Mouse (Mus musculus) layer of hippocampus, adult 11-12 months (tissue): Measurements from ENCODE around the gene Adap2.
"Not testable (repeated sequence)": the region's sequence is repeated elsewhere in the genome, so short reads cannot be mapped to it uniquely, and the experiment has no call there.

ENCODE experiments used
- DNase-seq: peaks from one replicate; pipeline ENCODE4 v3.0.0; 2022; ENCODE audit warnings: low spot score

Gene Adap2

DNA sequence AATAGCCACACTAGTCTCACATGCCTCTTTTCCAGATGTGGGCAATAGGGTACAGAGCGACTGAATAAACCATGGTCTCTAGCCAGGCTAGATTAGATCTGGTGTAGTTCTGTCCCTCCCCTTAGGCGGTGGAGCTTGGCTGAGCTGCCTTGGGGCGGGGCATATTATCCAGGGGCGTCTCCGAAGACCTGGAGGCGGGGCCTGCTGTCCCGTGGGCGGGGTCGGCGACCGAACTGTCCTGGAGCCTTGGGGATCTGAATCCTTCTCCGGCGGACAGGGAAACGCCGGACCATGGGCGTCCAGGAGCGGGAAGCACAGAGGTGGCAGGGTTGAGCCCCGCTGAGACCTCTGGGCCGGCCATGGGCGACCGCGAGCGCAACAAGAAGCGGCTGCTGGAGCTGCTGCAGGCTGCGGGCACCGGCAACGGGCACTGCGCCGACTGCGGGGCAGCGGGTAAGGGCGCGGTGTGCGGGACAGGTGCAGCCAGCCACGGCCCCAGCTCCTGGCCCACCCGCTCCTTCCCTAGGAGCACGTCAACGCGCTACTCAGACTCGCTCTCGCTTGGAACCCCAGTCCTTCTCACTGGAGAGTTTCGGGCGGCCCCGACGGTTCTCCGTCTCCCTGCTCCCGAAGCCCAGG is at the start of gene Adap2:
TSS of gene Adap2 (plus strand) at position 249 of the 639 bp plus-strand sequence.
- peak; percentile 84 for DNase-seq

DNA sequence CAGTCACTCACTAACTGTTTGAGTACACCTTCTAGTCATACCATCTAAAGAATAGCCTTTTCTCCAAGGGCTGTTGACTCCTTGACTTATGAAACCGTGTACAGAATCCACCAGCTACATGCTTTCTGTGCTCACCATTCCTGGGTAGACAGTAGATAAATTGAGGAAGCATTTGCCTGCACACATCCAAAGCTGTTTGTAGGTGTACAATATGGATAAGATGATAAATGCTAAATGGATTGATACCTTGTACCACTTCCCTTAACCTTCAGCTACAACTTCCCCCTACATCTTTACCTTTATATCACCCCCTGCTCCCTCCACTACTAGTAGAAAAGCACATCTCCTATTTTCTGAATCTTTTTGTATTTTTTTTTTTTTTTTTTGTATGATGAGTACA is 49.5 kb upstream of the Adap2 start:
- no peak for DNase-seq

DNA sequence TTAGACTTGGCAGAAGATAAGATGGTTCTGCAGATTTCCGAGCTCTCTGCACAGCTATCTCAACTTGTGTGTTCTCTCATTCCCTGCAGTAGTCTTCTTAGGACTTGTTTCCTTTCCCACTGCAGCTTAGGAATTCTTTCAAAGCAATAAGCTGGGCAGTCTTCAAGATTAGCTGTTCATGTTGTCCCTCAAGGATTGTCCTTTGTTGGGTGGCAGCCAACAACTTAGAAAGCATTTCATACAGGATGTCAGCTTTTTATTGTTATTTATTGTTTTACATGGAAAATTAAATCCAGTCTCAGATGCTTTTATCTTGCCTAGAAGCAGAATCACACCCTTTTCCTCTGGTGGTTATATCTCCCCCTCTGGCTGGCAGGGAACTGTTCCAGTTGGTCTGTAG is 37.5 kb upstream of the Adap2 start:
- DNase-seq: no peak

DNA sequence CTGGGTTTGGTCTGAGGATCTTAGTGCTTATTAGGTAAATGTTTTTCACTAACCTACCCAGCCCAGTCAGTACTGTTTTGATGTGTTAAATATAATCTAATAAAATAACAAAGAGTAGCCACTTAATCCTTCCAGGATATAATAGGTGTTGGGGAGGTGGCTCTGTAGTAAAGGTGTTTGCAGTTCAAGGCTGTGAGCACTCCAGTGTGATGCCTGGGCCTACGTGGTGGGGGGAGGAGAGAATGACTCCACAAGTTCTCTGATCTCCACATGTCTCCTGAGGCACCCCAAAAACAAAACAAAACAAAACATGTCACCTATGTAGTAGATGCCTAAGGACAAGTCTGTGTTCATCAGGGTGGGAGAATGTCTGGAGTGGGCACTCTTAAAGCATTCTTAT is 21.9 kb upstream of the Adap2 start:
- DNase-seq: no peak

DNA sequence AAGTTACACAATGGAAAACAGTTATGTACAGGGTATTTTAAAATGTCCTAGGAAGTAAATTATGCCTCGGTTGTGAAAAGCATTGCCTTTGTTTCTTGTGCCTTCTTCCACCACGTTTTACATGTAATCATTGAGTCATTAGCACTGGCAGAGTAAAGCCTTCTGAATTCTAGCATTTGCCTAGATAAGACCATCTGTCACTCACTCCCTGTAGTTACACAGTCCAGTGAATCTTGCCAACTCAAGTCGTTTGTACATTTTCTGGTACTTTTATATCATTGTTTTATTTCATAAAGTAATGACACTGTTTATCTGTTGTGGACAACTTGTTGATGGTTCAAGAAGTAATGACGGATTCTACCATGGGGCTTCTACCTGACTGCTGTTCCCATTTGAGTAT is 19.2 kb upstream of the Adap2 start:
- no peak for DNase-seq

DNA sequence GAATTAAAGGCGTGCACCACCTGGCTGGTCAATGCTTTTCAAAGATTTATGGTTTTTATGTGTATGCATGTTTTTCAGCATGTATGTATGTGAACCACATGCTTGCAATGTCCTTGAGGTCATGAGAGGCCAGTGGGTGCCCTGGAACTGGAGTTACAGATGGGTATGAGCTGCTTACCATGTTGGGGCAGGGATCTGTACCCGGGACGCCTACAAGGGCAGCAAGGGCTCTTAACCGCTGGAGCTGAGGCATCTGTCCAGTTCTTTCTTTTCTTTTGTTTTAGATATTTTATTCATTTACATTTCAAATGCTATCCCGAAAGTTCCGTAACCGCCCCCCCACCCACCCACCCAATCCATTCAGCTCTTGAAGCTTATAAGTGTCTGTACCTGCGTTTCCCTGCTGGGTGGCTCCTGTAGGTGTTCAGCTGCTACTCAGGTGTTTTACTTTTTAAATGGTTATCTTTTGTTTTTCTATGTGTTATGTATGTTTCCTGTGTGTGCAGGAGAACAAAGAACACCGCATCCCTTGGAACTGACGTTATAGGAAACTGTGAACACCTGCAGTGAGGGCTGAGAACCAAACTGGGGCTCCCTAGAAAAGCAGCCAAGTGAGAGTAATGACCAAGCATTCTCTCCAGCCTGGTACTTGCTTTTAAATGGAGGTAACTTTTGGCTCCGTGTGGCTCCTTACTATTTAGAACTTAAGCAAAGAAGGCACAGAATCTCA is 17.8 kb upstream of the Adap2 start:
- DNase-seq: no peak

DNA sequence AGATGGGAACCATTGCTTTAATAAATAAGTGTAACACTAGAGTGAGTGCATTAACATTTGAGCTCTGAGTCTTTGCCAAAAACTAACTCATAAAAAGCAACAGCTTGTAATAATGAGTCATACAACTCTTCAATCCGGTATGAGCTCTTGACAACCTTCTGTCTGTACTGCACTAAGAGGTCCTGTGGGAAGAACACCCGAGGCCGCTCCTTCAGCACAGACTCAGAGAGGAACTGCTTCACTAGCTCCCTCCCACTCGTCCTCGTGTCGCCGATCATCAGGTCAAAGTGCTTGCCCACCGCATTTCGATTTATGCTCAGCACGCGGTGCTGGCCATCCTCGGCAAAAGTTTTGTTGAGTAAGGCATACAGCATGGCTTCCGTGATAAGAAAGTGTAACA is 17.1 kb upstream of the Adap2 start:
- DNase-seq: no peak

DNA sequence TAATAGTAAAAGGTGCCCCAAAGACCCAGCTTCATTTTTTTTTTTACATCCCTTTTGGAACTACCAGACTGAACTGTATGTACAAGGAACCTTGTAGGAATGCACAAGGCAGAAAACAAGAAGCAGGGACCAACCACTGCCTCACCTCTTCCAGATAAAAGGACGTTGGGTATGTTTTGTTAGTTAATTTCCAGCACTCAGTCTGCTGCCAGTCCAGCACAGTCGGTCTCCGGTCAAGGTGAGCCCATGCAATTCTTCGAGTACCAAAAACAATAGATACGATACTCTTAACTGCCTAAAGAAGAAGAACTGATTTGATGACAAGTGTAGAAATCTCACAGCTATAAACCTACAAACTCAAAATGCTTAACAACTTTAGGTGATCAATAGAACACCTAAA is 16.1 kb upstream of the Adap2 start:
- no peak for DNase-seq

DNA sequence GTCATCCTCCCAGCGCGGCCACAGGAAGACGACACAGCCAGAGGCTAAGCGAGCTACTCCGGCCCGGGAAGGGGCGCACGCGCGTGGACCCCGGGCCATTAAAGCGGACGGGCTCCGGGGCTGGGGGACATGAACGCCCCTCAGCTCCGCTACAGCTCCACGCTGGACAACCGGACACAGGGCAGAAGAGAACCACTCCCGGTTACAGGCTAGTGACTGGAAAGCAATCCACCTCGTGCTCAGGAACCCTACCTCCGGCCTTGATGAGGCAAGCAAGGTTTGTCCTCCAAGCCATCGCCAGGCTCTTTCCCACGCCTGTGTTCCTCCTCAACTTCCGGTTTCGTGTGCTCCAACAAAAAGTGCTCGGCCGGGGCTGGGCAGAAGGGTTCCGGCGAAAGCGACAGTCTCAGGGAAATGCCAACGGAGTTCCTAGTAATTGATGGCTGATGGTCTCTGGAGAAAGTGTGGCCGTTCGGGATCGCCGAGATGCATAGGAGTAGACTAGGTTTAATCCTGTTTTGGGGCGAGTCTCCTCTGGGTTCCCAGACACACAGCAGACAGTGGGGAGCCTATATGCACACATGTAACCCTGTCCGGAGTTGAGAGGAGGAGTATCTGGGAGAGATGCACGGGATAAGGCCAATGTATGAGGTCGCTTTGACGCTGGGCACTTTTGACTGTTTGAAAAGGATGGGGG is 11.9 kb upstream of the Adap2 start, which contains the start of gene Tefm:
TSS of gene Tefm (minus strand) at position 351 of the 697 bp plus-strand sequence.
- DNase-seq: peak; percentile 86

DNA sequence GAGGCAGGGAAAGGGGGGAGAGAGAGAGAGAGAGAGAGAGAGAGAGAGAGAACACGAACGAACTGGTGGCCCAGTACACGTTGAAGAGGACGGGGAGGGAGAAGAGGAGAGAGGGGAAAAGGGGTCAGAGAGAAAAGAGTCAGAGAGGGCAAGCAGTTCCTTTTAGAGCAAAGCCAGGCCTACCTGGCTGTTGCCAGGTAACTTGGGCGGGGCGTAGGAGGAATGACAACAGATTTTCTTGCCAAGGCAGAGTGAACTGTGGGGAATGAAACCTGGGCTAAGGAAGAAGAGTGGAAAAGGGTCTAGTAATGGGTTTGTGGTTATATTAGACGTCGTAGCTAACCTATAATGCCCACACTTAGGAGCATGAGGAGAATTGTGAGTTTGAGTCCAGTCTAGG is 11.0 kb upstream of the Adap2 start:
- no peak for DNase-seq

DNA sequence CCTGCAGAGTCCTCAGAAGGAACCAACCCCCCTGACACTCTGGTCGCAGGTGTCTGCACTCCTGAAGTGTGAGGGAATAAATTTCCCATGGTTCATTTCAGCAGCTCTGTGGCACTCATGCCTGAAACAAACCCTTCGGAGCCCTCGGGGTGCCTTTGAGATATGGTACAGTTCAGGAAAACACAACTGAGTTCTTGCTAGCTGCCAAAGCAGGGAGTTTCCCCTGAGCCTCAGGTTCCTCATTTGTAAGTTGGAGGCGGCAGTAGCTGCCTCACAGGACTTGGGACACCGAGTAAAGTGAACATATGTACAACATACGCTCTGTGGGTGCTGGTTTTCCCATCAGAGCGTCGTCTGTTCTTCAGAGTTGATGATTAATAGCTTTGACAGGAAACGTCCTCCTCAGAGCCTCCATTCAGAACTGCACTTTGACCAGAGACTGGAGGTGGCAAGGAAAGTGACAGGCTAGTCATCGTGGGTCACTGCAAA is 8.1 kb upstream of the Adap2 start:
- no peak for DNase-seq

DNA sequence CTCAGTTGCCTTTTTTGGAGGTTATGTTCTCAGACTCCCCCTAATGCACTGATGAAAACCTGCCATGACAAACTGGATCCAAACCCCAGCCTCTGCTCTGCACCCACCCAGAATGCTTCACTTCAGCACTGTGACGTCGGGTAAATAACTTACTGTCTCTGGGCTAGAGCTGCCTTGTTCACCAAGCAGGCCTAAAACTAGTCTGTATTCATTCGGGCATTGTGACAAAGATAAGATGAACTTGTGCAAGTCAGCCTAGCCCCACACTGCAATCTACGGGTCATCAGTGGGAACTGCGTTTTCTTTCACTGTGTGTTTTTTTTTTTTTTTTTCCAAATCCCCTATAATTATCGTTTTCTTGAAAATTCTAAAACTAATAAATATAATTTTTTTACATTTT is 6.2 kb upstream of the Adap2 start:
- no peak for DNase-seq

DNA sequence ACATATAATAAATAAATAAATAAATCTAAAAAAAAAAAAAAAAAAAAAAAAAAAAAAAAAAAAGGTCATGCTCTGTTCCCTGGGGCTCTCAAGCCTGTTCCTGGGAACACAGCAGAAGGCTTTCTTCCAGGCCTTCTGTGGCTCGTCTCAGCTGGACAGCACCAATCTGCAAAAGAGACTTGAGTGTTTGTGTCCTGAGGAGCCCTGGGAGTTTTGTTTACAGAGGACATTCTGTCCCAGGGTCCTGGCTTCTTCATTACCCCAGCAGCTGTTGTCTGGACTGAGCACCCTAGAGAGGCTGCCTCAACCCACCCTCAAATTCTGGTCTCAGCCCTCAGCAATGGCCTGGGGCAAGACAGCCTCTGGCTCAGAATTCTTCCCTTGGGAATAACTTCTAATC is 5.6 kb upstream of the Adap2 start:
- DNase-seq: no peak

DNA sequence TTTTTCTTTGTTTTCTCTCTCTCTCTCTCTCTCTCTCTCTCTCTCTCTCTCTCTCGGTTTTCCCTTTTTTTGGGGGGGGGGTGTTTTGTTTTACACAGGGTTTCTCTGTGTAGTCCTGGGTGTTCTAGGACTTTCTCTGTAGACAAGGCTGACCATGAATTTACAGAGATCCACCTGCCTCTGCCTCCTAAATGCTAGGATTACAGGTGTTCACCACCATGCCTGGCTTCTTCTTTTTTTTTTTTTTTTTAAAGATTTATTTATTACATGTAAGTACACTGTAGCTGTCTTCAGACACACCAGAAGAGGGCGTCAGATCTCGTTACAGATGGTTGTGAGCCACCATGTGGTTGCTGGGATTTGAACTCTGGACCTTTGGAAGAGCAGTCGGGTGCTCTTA is 4.9 kb upstream of the Adap2 start:
- DNase-seq: not testable (repeated sequence)

DNA sequence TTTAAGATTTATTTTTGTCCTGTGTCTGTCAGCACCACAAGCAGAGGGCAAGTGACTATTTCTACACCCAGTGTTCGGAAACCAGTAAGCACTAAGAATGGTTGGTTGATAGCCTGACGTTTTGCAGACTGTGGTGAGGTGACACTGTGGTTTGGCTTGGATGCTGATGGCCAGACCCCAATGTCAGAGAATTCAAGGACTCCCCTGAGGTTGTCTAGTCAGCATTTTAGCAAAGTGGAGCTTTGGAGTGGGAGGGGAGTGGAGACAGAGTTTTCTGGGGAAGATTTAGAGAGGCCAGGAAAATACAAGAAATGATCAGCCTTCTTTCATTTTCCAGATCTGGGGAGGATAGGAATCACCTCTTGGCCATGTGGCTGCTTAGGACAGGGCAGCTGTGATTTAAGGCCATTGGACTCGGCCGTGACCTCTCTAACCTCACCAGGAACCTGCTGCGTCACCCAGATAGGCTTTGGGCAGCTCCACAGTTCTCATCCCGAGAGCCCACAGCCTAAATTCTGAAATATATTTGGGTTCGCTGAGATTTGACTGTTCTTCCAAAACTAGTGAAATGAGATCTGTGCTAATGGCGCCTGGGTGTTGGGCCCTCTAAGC is 4.4 kb upstream of the Adap2 start:
- DNase-seq: no peak

DNA sequence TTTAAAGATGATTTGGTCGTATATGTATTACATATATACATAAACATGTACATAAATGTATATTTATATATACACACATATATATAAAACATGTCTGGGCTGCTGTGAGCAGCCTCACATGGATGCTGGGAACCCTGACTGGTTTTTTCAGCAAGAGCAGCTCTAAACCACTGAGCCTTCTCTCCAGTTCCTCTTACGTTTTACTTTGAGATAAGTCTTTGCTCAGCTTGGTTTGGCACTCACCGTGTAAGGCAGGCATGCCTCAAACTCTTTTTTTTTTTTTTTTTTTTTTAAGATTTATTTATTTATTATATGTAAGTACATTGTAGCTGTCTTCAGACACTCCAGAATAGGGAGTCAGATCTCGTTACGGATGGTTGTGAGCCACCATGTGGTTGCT is 3.3 kb upstream of the Adap2 start:
- DNase-seq: no peak

DNA sequence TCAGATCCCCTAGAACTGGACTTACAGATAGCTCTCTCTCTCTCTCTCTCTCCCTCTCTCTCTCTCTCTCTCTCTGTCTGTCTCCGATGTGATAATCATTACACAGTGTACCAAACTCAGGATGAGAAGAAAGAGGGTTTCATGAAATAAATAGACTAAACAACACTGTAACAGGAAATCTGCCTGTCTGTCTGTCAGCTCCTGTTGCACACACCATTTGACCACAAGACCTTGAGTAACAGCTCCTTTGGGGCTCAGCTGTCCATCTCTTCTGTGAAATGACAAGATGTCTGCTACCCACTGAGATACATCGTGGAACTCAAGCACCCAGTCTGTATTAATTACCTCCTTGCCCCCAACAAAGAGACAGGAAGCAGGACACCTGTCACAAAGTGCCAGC is 2.4 kb upstream of the Adap2 start:
- DNase-seq: no peak

DNA sequence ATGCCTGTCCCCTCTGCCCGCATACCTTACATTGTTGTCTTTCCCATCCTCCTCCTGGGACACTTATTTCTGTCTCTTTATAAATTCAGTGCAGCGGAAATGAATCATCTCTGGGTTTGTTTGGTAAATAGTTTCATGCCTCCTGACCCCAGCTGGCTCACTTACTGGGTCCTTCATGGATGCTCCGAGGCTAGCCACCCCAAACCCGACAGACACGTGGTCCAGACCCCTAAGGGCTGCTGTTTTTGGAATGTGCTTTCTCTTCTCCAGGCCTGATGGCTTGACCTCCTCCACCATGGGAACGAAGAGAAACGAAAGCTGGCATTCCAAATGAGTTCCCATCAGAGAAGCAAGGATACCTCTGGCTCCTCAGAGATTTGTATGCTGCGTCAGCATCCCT is 1.5 kb upstream of the Adap2 start:
- DNase-seq: no peak

DNA sequence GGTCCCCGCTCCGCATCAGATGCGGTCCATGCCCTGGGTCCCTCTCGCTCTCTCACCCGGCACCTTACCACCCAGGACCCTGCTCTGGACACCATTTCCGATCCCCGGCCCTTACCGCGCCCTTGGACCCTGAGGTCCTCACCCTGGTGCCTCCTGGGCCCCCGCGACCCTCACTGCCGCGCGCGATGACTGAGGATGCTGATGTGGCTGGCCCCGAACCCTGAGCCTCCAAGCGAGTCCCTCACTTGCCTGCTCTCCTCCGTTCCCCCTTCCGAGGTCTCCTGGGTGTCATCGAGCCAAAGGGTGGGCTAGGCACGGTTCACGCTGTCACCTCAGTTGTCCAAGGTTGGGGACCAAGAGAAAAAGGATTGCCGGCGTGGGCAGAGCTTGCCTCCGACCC is 596 bp downstream of the Adap2 start:
- DNase-seq: no peak

DNA sequence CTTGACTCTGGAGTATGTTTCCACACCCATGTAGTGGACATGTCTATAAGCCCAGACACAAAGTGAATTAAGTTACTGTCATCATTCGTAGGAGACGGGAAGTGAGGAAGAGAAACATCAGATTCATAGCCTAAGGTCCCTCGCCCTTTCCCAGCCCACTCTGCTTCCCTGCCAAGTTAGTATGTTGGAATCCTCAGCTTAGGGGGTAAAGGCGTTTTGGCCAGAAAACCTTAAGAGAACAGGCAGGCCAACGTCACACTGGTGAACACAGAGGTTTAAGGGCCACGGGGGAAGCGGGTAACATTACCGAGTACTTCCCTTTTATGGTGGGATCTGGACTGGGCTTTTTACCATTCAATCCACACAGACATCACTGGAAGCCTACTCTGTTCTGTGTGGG is 1.6 kb downstream of the Adap2 start:
- DNase-seq: no peak

DNA sequence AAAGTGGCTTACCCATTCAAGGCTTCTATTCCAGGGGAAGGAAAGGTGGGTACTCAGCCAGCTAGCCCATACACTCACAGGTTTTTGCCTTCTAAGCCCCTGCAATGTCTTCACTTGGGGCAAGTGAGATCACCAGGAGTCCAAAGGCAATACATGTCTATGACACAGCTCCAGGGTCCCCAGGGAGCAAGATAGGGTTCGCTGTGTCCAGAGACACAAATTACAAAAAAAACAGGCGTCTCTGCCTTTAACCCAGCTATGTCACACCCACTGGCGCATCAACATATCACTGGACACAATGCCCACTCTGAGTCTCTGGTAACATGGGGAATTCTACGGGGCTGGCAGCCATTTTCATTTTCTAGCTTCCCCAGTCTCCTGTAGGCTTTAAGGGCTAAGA is 2.1 kb downstream of the Adap2 start:
- DNase-seq: no peak

DNA sequence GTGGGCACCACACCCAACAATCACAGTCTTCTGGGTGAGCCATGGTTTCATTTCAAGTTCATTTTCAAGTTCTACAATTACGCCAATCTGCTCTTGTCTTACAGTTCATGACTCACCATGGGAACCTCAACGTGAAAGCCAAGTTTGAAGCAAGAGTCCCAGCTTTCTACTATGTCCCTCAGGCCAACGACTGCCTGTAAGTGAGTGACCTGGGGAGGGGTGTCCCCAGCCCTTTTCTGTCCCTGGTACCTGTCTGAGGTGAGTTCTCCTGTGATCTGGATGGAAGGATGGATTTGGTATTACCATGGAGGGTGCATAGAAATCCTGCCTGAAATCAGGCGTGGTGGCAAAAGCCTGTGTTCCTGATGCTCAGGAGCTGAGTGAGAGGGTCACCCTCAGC is 2.9 kb downstream of the Adap2 start:
- DNase-seq: no peak

DNA sequence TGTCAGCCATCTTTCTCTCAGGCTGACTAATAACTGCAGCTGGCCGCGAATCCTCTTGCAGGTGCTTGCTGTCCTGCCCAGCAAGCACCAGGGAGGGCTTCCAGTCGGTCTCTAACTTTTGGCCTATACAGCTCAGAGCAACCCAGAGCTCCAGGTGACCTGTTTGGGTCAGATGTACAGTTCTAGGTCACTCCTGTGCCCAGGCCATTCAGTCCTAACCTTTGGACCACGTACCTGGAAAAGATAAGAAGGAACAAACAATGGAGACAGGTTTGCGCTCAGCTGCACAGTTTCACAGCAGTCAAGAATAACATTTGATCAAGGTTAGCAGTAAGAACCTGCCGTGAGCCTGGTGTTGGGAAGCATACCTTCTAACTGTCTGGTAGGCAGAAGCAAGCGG is 5.1 kb downstream of the Adap2 start:
- DNase-seq: no peak
